Mouse (Mus musculus): ENCODE measurements around the gene Gfi1. TPM values are rescaled to one million over a fixed set of nuclear protein-coding genes. Genes with fewer than 3 reads are reported as not detected.

Gene Gfi1
- total RNA-seq, 2 experiments from 2014 or later, result 0.20 TPM; not detected in 1

DNA sequence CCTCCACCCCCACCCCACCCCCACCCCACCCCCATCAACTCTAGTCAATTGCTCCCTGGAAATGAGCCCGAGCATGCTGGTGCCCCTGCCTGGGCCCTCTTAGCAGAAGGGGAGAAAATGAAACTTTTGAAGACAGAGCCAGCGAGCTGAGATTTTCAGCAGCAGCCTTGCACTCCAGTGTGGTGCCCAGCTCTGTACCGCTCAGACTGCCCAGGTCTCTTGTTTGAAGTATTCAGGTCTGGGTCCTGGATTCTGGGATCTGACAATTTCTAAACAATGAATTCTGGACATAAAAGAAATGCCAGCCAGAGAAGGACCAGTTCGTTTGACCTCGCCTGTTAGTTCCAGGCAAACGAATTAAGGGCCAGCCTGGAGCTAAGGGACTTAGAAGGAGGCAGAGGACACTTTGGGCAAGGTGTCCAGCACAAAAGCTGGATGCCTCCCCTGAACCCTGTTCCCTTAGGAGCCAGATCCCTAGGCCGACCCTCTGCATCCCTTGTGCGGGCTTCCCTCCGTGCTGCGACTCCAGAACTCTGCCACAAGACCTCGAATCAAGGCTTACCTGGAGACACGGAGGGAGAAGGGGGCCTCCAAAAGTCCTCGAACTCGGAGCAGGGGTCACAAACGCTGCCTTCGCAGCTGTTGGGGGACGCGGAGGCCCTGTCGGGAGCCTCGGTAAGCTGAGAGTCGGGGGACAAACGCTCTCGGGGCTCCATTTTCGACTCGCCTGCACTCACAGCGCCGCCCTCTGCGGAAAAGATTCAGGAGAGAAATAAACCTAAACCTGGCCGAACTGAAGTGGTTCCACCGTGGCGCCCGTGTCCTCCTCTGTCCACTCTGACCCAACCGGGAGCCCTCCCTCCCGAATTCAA is 2.9 kb downstream of the Gfi1 start:
- peak in 1 of 2 experiments; percentile 9 for DNase-seq

- DNase-seq, result no peak
These were observed 4.2 kb downstream of the Gfi1 start for GRCm38 (mm10) chr5:107721638-107722011.

GRCm38 (mm10) chr5:107720991-107721637 is 4.7 kb downstream of the Gfi1 start:
- no peak for DNase-seq

GRCm38 (mm10) chr5:107720511-107720910 is 5.3 kb downstream of the Gfi1 start:
- no peak for DNase-seq

- no peak for DNase-seq
These were observed 6.0 kb downstream of the Gfi1 start for GRCm38 (mm10) chr5:107719786-107720185.

- DNase-seq, result no peak
These were observed 6.6 kb downstream of the Gfi1 start for GRCm38 (mm10) chr5:107719209-107719608.

- no peak for DNase-seq
These were observed 7.9 kb downstream of the Gfi1 start for GRCm38 (mm10) chr5:107717871-107718361.

GRCm38 (mm10) chr5:107711689-107712088 is 14.1 kb downstream of the Gfi1 start:
- DNase-seq, result no peak

GRCm38 (mm10) chr5:107708124-107708797 is 17.6 kb downstream of the Gfi1 start:
- no peak for DNase-seq

- no peak for DNase-seq
These were observed 19.6 kb downstream of the Gfi1 start for GRCm38 (mm10) chr5:107706262-107706661.

DNA sequence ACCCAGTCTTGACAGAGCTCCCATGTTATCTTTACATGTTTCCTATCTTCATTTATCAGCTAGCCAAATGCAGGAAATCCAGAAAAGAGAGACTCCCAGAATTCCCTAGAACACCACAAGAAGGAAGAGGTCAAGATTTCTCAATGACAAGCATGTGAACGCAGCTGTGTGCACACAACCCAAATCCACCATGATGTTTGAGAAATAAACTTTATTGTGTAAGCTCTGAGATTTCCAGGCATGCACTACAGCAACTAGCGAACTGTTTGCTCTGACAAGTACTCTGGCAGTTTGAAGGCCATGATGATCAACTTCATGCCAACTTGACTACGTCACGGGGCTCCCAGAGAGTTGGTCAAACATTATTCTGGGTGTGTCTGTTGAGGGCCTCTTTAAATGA is 20.1 kb downstream of the Gfi1 start:
- peak in 1 of 2 experiments; percentile 6 for DNase-seq

DNA sequence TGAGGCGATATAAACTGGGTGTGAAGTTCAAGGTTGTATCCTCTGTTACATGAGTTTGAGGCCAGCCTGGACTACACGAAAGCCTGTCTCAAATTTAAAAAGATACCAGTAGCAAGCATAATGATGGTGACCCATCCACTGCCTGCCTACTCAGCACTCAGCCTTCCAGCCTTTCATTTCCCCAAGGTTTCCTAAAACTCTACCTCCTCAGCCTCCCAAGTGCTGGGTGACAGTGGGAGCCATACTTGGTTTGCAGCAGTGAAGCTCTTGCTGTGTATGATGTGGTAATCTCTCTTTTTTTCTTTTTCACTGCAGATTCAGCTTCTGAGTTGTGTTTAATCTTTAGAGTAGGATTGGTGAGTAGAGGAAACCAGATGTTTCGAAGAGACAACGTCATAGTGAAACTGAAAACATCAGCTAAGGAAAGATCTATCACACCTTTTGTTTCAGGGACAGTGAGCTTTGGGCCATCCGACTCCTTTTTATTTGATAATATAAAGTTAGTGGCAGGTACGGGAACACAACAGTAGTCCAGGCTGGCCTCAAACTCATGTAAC is 22.6 kb downstream of the Gfi1 start:
- no peak for DNase-seq

- no peak for DNase-seq
These were observed 24.2 kb downstream of the Gfi1 start for GRCm38 (mm10) chr5:107701658-107702057.

- DNase-seq, result no peak
These were observed 25.0 kb downstream of the Gfi1 start for GRCm38 (mm10) chr5:107700873-107701272.

DNA sequence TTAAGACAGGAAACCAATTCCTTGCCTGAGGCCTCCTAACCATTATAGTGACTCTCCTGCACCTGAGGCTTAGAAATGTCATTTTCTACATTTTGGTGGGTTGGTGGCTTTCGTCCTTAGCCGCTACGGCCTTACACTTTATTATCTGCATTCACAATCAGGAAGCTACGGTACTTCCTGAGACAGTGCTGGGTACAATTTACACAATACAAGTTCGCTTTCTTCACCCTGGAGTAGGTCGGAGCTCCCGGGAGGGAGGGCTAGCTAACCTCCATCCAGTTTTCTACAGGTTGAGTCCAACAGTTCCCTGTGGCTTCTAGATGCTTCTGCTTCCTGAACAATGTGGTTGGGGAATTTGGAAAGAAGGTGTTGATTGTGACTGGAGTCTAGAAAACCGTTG is 26.9 kb downstream of the Gfi1 start:
- no peak for DNase-seq

GRCm38 (mm10) chr5:107695019-107695418 is 30.8 kb downstream of the Gfi1 start:
- DNase-seq, result no peak

GRCm38 (mm10) chr5:107688499-107688866 is 37.4 kb downstream of the Gfi1 start:
- no peak for DNase-seq

DNA sequence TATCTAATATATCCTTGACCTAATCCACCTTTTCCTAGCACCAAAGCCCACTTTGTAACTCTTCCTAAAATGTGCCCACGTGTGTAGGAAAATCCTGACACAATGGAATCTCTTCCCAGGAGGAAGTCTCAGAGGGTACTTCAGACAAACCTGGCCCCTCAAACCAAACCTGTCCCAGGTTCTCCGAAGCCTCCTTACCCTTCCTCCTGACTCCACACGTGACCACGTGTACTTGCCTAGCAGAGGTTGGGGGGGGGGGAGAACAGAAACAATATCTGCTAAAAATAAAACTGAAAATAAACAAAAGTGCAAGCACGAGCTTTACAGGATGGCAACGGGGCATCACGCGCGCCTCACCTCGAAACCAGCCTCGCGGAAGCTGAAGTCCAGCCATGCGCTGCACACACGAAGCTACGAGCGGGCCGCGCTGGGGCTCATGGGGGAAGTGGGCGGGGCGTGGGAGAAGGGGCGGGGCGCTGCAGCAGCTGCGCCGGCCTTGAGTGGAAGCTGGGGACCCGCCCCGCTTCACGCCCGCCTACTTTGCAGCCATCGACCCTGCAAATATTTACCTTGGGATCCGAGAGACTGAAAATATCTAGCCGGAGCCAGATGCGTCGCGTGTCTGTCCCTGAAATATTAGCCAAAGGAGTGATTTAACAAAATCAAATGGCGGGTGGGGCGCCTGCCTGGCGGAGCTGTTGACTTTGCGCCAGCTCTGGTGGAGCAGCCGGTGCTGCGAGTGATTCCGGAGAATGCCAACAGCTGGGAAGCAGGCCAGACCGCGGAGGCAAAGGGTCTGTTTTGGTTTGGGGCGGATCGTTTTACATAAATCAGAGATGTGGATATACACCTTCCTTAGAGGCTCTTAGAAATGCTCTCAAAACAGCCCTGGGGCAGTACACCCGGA is 38.0 kb downstream of the Gfi1 start:
- DNase-seq, result peak; percentile 63 to 79

DNA sequence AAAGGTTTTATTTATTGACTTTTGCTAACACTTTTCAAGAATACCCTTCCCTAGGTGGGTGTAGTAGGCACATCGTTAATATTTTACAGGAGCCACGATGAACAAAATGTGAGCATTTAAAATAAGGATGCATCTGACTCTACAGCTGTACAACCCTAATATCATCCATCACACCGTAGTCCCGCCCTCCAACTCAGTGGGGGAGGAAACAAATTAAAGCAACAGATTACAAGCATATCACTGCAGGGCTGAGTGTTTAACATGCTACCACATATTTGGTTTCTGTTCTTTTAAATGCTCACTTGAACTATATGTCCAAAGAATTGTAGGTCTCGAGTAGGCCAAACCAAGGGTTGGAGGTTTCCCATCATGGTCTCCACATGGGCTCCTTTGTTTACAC is 38.7 kb downstream of the Gfi1 start:
- DNase-seq, result no peak

DNA sequence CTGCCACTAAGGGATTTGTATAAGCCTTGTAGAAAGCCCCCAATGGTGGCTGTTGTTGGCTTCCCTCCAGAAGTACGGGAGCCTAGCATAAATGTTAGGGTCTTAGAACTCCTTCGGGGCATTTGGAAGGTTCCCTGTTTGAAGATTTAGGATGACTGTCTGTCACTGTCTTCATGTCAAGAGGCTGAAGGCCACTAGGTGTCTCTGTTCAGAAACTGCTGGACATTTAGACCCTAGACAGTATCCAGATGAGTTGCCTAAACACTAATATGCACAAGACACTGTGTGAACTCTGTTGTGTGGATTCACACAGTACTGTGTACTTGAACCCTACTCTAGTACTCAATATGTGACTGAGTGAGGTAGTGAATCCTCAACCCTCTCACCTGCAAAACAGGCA is 41.5 kb downstream of the Gfi1 start:
- DNase-seq, result peak in 1 of 2 experiments; percentile 3

- no peak for DNase-seq
These were observed 44.5 kb downstream of the Gfi1 start for GRCm38 (mm10) chr5:107681300-107681699.
